Mouse (Mus musculus) heart, adult 2 months (tissue): ENCODE data around the gene Gm17324.

Source experiments
- CTCF ChIP-seq: fragments of 200-600 bp; IDR thresholded peaks from 2 replicates; pipeline ENCODE4 v1.8.1; 2022; ENCODE audit warnings: antibody characterized with exemption, mild to moderate bottlenecking, moderate library complexity
- EP300 ChIP-seq: fragments of 200-500 bp; IDR thresholded peaks from 2 replicates; pipeline ENCODE4 v1.6.1; 2011; ENCODE audit warnings: low read depth, low read length, control low read depth; ENCODE audit not compliant: insufficient read depth
- POLR2A ChIP-seq: fragments of 200-500 bp; IDR thresholded peaks from 2 replicates; pipeline ENCODE4 v1.6.1; 2011; ENCODE audit warnings: mild to moderate bottlenecking, low read depth, low read length, control low read depth; ENCODE audit not compliant: insufficient read depth

DNA sequence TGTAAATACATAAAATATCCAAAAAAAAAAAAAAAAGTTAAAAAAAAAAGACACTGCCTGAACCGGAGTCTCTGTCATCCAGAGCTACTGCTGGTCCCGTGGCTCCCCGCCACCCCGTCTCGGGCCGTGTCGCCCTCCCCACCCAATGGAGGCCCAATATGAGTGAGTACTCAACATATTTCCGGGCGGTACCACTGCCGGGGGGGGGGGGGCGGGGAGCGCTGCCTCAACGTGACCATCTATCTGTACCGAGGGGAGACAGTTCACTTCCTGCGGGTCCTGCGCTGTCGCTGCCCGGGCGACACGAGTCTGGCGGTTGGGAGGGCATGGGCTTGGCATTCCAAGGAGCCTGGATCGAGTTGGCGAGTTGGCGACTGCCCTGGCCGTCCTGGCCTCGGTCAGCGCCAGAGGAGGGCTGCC is 21.2 kb downstream of the Gm17324 start:
- TF ChIP-seq CTCF: no peak
- no peak for TF ChIP-seq POLR2A
- TF ChIP-seq EP300: no peak
